Mouse (Mus musculus) midbrain, embryonic 11.5 days (tissue): ENCODE data around the gene Tcp1. TPM values are rescaled to one million over a fixed set of nuclear protein-coding genes. Genes with fewer than 3 reads are reported as not detected.

ENCODE experiments used
- ATAC-seq: fragments of 200-750 bp; cut with Nextera tagmentation; 2 replicates; pipeline ENCODE4 v1.8.0; 2017; ENCODE audit warnings: moderate TSS enrichment, moderate library complexity; ENCODE audit not compliant: low FRiP score
- DNase-seq: peaks from one replicate; pipeline ENCODE4 v3.0.0; 2015; ENCODE audit warnings: low spot score; ENCODE audit errors: missing footprints
- H3K27ac ChIP-seq: fragments of 300-500 bp; sonication (generic); 2 replicates; pipeline ENCODE4 v1.5.1; 2014; ENCODE audit warnings: low read depth, low read length
- H3K27me3 ChIP-seq: fragments of 300-500 bp; sonication (generic); 2 replicates; pipeline ENCODE4 v1.6.1; 2014; ENCODE audit warnings: mild to moderate bottlenecking, low read length, moderate library complexity, mixed read lengths; ENCODE audit not compliant: control insufficient read depth, insufficient read depth
- H3K36me3 ChIP-seq: fragments of 300-500 bp; sonication (generic); 2 replicates; pipeline ENCODE4 v1.6.1; 2014; ENCODE audit warnings: mild to moderate bottlenecking, low read length, moderate library complexity, mixed read lengths; ENCODE audit not compliant: control insufficient read depth, insufficient read depth
- H3K4me1 ChIP-seq: fragments of 300-500 bp; sonication (generic); 2 replicates; pipeline ENCODE4 v1.6.1; 2014; ENCODE audit warnings: low read length; ENCODE audit not compliant: control insufficient read depth, insufficient read depth
- H3K4me2 ChIP-seq: fragments of 300-500 bp; sonication (generic); 2 replicates; pipeline ENCODE4 v1.6.1; 2014; ENCODE audit warnings: mild to moderate bottlenecking, moderate library complexity
- H3K4me3 ChIP-seq: fragments of 300-500 bp; sonication (generic); 2 replicates; pipeline ENCODE4 v1.5.1; 2014; ENCODE audit warnings: low read depth, low read length
- H3K9ac ChIP-seq: fragments of 300-500 bp; sonication (generic); 2 replicates; pipeline ENCODE4 v1.6.1; 2014; ENCODE audit warnings: low read length
- H3K9me3 ChIP-seq: fragments of 300-500 bp; sonication (generic); 2 replicates; pipeline ENCODE4 v1.6.1; 2016; ENCODE audit warnings: low read length; ENCODE audit not compliant: control insufficient read depth
- WGBS: fragments of 180-500 bp; shearing (Covaris S2); extraction: QIAGEN DNeasy Blood & Tissue Kit; methylation state at CpG from one replicate; pipeline ENCODE4 v1.1.7; 2014; 5-methylcytosine and 5-hydroxymethylcytosine counted together
- polyA plus RNA-seq: library from polyadenylated mRNA; unstranded; fragments of >200 nt; fragmentation: Nextera tagmentation; extraction: Ambion mirVana; gene quantifications from 2 replicates; pipeline ENCODE4 v1.2.1, GENCODE M21; 2014

Gene Tcp1
- 542 and 583 TPM in 2 replicates for polyA plus RNA-seq

GRCm38 (mm10) chr17:12915488-12915880 is at the start of gene Tcp1:
TSS of gene Tcp1 (plus strand) at chr17:12915701.
- Histone ChIP-seq H3K4me3 (peak within 1 kb of the TSS; percentile 92), H3K9me3 (no peaks in the 10 kb centered on the region), H3K4me1 (peaks cover 7% of the 10 kb centered on the region; the same call in 1 of the 2 replicates), H3K27ac (peak within 1 kb of the TSS; percentile 82), H3K4me2 (peak within 1 kb of the TSS; percentile 80), H3K36me3 (peaks cover 20% of the 10 kb centered on the region; the same call in 1 of the 2 replicates), H3K9ac (peak within 1 kb of the TSS; percentile 97), H3K27me3 (no peaks in the 10 kb centered on the region)
- ATAC-seq (peak; percentile 6; the same call in 1 of the 2 replicates), DNase-seq (no peak)
- WGBS, result 1% methylated on average over 18 of the region's 18 CpGs

DNA sequence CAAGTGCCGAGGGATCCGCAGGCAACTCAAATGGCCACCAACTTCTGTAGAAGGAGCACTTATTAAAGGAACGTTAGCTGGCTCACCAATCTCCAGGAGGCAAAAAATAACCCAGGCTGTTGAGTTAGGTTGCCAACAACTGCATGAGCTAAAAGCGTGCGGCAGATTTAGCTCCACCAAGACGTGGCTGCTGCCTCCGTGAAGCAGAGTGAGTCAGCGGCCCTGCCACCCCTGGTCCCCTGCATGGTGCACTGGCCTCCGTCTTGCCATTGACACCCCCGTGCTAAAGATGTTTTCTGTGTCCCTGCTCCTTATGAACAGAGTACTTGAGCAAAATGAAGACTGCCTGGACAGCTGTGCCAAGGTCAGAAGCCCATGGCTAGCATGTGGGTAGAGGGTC is 48.6 kb upstream of the Tcp1 start:
- no peak for DNase-seq
- WGBS, result 84% methylated on average over 10 of the region's 10 CpGs
- H3K36me3 ChIP-seq, result no peaks in the 10 kb centered on the region
- H3K4me3 ChIP-seq, result no peak overlapping the region
- H3K9me3 ChIP-seq, result no peaks in the 10 kb centered on the region
- no peaks in the 10 kb centered on the region for H3K4me1 ChIP-seq
- H3K27ac ChIP-seq, result no peak overlapping the region
- no peak overlapping the region for H3K9ac ChIP-seq
- no peak for ATAC-seq
- H3K4me2 ChIP-seq, result no peak overlapping the region
- no peaks in the 10 kb centered on the region for H3K27me3 ChIP-seq

DNA sequence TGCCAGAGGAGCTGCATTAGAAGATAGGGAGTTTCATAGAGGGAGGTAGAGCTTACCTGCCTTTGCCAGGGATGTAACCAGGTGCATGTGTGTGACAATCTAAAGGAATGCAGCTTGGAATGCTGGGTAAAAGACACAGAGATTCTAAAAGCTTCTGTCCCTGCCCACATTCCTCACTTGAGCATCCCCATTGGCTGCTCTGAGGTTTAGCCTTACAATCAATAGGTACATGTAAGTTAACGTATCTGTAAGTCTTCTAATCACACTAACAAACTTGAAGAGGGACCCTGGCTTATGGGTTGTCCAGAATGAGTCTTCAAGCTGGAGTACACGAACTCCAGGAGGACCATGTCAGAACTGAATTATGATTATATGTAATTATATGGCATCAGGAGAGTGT is 47.5 kb upstream of the Tcp1 start, which contains the start of gene Mas1:
Gene Mas1 (minus strand): TSS at position 101 of the 400 bp plus-strand sequence.
- no peak within 1 kb of the TSS for H3K4me2 ChIP-seq
- DNase-seq (no peak), ATAC-seq (no peak)
- H3K9ac ChIP-seq, result no peak within 1 kb of the TSS
- no peaks in the 10 kb centered on the region for H3K4me1 ChIP-seq
- no peaks in the 10 kb centered on the region for H3K27me3 ChIP-seq
- WGBS, result 67% methylated on average over 2 of the region's 2 CpGs
- H3K36me3 ChIP-seq, result no peaks in the 10 kb centered on the region
- no peak within 1 kb of the TSS for H3K4me3 ChIP-seq
- H3K27ac ChIP-seq, result no peak within 1 kb of the TSS
- H3K9me3 ChIP-seq, result no peaks in the 10 kb centered on the region

DNA sequence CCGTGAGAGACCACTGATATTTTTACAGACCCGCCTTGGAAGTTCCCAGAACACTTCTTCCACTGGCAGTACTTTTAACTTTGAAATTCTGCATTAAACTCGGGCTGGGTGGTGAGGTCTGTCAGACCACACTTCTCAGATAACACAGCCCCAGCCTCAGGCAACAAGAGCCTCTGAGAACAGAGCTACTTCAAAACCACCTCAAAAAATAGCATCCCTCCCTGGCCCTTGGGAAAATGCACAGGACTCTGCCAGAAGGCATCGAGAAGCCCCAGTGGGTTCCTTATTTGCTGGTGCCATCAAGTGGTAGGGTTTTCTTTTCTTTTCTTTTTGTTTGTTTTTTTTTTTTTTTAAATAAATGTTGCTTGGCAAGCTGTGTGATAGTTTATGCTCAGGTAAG is 46.9 kb upstream of the Tcp1 start:
- ATAC-seq (no peak), DNase-seq (peak; percentile 65)
- Histone ChIP-seq H3K9me3 (no peaks in the 10 kb centered on the region), H3K4me3 (no peak overlapping the region), H3K36me3 (no peaks in the 10 kb centered on the region), H3K4me1 (no peaks in the 10 kb centered on the region), H3K4me2 (no peak overlapping the region), H3K27ac (no peak overlapping the region), H3K27me3 (no peaks in the 10 kb centered on the region), H3K9ac (no peak overlapping the region)
- WGBS, result 48% methylated on average over 4 of the region's 4 CpGs

GRCm38 (mm10) chr17:12872275-12873028 is 43.0 kb upstream of the Tcp1 start:
- H3K4me2 ChIP-seq, result no peak overlapping the region
- no peak overlapping the region for H3K4me3 ChIP-seq
- WGBS, result 78% methylated on average over 16 of the region's 16 CpGs
- H3K4me1 ChIP-seq, result no peaks in the 10 kb centered on the region
- no peaks in the 10 kb centered on the region for H3K27me3 ChIP-seq
- no peaks in the 10 kb centered on the region for H3K9me3 ChIP-seq
- DNase-seq, result peak; percentile 67
- no peaks in the 10 kb centered on the region for H3K36me3 ChIP-seq
- no peak overlapping the region for H3K9ac ChIP-seq
- no peak overlapping the region for H3K27ac ChIP-seq
- ATAC-seq, result no peak

- Histone ChIP-seq H3K4me3 (no peak within 1 kb of the TSS), H3K27ac (no peak within 1 kb of the TSS), H3K36me3 (no peaks in the 10 kb centered on the region), H3K4me2 (no peak within 1 kb of the TSS), H3K4me1 (no peaks in the 10 kb centered on the region), H3K9me3 (no peaks in the 10 kb centered on the region), H3K27me3 (no peaks in the 10 kb centered on the region), H3K9ac (no peak within 1 kb of the TSS)
- 84% methylated on average over 5 of the region's 5 CpGs for WGBS
- no peak for ATAC-seq
- peak; percentile 59 for DNase-seq
Measured at GRCm38 (mm10) chr17:12875734-12876133, 39.8 kb upstream of the Tcp1 start, which contains the start of gene Mrgprh. TSS of gene Mrgprh (plus strand) at chr17:12876034.

DNA sequence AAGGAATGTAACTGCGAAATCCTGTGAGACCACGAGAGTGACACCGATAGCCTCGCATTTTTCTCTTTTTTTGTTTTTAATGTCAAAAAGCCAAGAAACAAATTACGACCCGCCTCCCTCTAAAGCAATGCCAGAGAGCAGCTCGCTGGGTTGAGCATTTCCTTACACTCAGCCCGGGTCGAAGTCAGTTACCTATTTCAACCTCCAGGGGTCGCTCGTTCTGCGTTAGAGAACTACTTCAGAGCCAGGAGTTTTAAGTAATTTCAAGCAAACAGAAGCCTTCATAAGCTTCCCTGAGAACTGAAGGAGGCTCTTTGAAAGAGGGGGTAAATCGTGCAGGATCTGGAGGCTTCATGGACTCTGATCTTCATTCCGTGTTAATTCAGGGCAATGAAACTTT is 35.3 kb upstream of the Tcp1 start:
- Histone ChIP-seq H3K4me1 (no peaks in the 10 kb centered on the region), H3K27ac (no peak overlapping the region), H3K9me3 (no peaks in the 10 kb centered on the region), H3K9ac (no peak overlapping the region), H3K4me2 (no peak overlapping the region), H3K4me3 (no peak overlapping the region), H3K36me3 (no peaks in the 10 kb centered on the region), H3K27me3 (no peaks in the 10 kb centered on the region)
- peak; percentile 96 for DNase-seq
- 4% methylated on average over 14 of the region's 14 CpGs for WGBS
- peak; percentile 69; the same call in 1 of the 2 replicates for ATAC-seq

GRCm38 (mm10) chr17:12881216-12881615 is 34.3 kb upstream of the Tcp1 start:
- Histone ChIP-seq H3K9me3 (no peaks in the 10 kb centered on the region), H3K27me3 (no peaks in the 10 kb centered on the region), H3K27ac (no peak overlapping the region), H3K4me3 (no peak overlapping the region), H3K4me1 (no peaks in the 10 kb centered on the region), H3K9ac (no peak overlapping the region), H3K4me2 (no peak overlapping the region), H3K36me3 (no peaks in the 10 kb centered on the region)
- 89% methylated on average over 1 of the region's 1 CpGs for WGBS
- DNase-seq (peak; percentile 60), ATAC-seq (no peak)

DNA sequence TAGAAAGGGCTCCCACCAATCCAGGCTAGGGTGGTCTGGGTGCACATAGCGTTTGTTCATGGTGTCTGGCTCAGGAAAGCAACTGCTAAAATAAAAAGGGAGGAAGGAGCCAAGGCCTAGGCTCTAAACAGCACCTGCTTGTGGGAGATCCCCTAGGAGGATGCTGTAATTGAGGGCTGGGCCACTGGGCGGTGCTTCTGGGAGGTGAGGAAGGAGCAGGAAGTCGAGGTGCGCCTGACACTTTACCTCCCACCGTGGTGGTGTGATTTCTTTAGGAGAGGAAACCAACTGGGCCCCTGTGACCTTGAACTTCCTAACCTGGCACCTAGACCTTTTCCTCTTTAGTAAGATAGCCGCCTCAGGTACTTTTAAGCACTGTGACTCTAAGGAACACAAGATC is 28.9 kb upstream of the Tcp1 start:
- H3K4me1 ChIP-seq, result no peaks in the 10 kb centered on the region

More for the DNA sequence above, 28.9 kb upstream of the Tcp1 start:
- Histone ChIP-seq H3K27me3 (no peaks in the 10 kb centered on the region), H3K9ac (no peak overlapping the region), H3K4me3 (no peak overlapping the region), H3K36me3 (no peaks in the 10 kb centered on the region), H3K9me3 (no peaks in the 10 kb centered on the region), H3K4me2 (no peak overlapping the region), H3K27ac (no peak overlapping the region)
- 40% methylated on average over 6 of the region's 6 CpGs for WGBS
- ATAC-seq, result no peak
- peak; percentile 17 for DNase-seq
